Mouse (Mus musculus) hindbrain, embryonic 16.5 days (tissue): ENCODE data around the gene Ttbk2. TPM values are rescaled to one million over a fixed set of nuclear protein-coding genes. Genes with fewer than 3 reads are reported as not detected.

Experiments used
- ATAC-seq: fragments of 200-750 bp; cut with Nextera tagmentation; 2 replicates; pipeline ENCODE4 v1.8.0; 2017; ENCODE audit warnings: moderate TSS enrichment, moderate library complexity
- H3K27ac ChIP-seq: fragments of 300-500 bp; sonication (generic); 2 replicates; pipeline ENCODE4 v1.5.1; 2014; ENCODE audit warnings: low read depth, mild to moderate bottlenecking, control low read depth, low read length, moderate library complexity
- H3K27me3 ChIP-seq: fragments of 300-500 bp; sonication (generic); replicated peaks from 2 replicates; pipeline ENCODE4 v1.6.1; 2014; ENCODE audit warnings: low read length; ENCODE audit not compliant: control insufficient read depth, insufficient read depth
- H3K36me3 ChIP-seq: fragments of 300-500 bp; sonication (generic); 2 replicates; pipeline ENCODE4 v1.6.1; 2014; ENCODE audit warnings: mild to moderate bottlenecking, low read length, moderate library complexity, mixed read lengths; ENCODE audit not compliant: control insufficient read depth, insufficient read depth
- H3K4me1 ChIP-seq: fragments of 300-500 bp; sonication (generic); 2 replicates; pipeline ENCODE4 v1.6.1; 2014; ENCODE audit warnings: low read depth, low read length; ENCODE audit not compliant: control insufficient read depth, insufficient read depth
- H3K4me2 ChIP-seq: fragments of 300-500 bp; sonication (generic); 2 replicates; pipeline ENCODE4 v1.6.1; 2014; ENCODE audit warnings: mild to moderate bottlenecking, low read length, control low read depth, moderate library complexity
- H3K4me3 ChIP-seq: fragments of 300-500 bp; sonication (generic); 2 replicates; pipeline ENCODE4 v1.5.1; 2014; ENCODE audit warnings: mild to moderate bottlenecking, low read length, control low read depth, moderate library complexity
- H3K9ac ChIP-seq: fragments of 300-500 bp; sonication (generic); 2 replicates; pipeline ENCODE4 v1.6.1; 2014; ENCODE audit warnings: low read depth, mild to moderate bottlenecking, control low read depth, low read length, moderate library complexity
- H3K9me3 ChIP-seq: fragments of 300-500 bp; sonication (generic); 2 replicates; pipeline ENCODE4 v1.6.1; 2014; ENCODE audit warnings: mild to moderate bottlenecking, low read length, moderate library complexity; ENCODE audit not compliant: control insufficient read depth
- WGBS: fragments of 180-500 bp; shearing (Covaris S2); extraction: QIAGEN DNeasy Blood & Tissue Kit; methylation state at CpG from one replicate; pipeline ENCODE4 v1.1.7; 2014; 5-methylcytosine and 5-hydroxymethylcytosine counted together
- polyA plus RNA-seq: library from polyadenylated mRNA; unstranded; fragments of >200 nt; fragmentation: Nextera tagmentation; extraction: Ambion mirVana; gene quantifications from 2 replicates; pipeline ENCODE4 v1.2.1, GENCODE M21; 2015

Ttbk2 gene
- polyA plus RNA-seq, 1 experiment from 2014 or later = 11.5 TPM

DNA sequence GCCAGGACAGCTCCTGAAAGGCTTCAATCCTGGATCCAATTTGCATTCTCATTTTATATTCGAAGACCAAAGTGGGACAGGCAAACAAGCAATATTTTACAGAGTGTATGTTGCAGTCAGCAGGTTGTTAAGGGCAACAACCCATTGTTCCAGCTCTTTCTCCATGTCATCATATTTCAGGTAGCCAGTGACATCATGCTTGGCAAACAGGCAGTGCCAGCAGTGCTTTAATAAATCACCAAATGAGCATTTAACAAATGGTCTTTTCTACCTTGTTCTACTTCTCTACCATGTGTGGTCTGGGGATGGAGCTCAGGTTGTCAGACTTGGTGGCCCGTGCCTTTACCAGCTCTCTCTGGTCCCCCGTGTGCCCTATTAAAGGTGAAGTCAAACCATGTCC lies 7.7 kb upstream of the Ttbk2 start:
- no peaks in the 10 kb centered on the region for H3K4me1 ChIP-seq
- no peak for ATAC-seq
- H3K27ac ChIP-seq = no peak overlapping the region
- no peak overlapping the region for H3K4me2 ChIP-seq
- no peaks in the 10 kb centered on the region for H3K27me3 ChIP-seq
- no peak overlapping the region for H3K4me3 ChIP-seq
- no peak overlapping the region for H3K9ac ChIP-seq
- H3K36me3 ChIP-seq = peaks cover 12% of the 10 kb centered on the region
- H3K9me3 ChIP-seq = no peaks in the 10 kb centered on the region
- 83% methylated on average over 3 of the region's 3 CpGs for WGBS

DNA sequence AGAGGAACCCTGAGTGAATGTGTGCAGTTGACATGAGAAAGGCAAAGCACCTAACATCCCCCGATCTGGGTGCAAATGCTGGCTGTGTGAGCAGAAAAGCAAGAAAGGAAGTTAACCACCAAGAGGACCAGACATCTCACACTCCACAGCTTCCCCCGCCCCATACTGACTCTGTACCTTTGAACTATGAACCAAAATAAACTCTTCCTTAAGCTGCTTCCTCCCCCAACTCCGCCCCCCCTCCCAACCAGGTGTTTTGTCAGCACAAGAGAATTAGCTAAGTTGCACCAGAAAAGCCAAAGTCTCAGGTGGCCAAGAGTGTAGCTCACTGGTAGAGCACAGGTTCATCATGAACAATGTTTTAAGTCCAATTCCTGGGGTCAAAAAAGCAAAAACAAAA lies 2.7 kb upstream of the Ttbk2 start:
- Histone ChIP-seq H3K4me1 (no peaks in the 10 kb centered on the region; the same call in 1 of the 2 replicates), H3K36me3 (no peaks in the 10 kb centered on the region), H3K9ac (no peak overlapping the region), H3K9me3 (no peaks in the 10 kb centered on the region), H3K4me3 (no peak overlapping the region), H3K27me3 (no peaks in the 10 kb centered on the region), H3K4me2 (no peak overlapping the region), H3K27ac (no peak overlapping the region)
- no peak for ATAC-seq
- 91% methylated on average over 3 of the region's 3 CpGs for WGBS

DNA sequence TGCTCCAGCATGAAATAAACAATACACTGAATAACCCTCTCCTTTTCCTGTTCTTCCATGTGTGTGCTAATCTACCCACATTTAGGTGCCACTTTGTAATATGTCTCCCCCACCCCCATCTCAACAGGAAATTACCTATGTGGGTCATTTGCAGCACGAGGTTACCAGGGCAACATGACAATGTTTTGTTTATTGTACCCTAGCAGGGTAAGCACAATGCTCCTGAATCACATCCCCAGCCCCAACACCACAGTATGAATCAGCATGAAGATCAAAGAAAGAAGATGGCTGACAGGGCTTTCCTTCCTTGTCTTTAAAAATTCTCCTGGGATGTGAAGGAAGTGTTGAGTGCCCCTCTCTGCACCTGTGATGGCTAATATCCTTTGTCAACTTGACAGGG lies 2.2 kb upstream of the Ttbk2 start:
- Histone ChIP-seq H3K4me2 (no peak overlapping the region), H3K9me3 (no peaks in the 10 kb centered on the region), H3K27ac (no peak overlapping the region), H3K27me3 (no peaks in the 10 kb centered on the region), H3K9ac (no peak overlapping the region), H3K4me3 (no peak overlapping the region), H3K4me1 (peaks cover 5% of the 10 kb centered on the region), H3K36me3 (no peaks in the 10 kb centered on the region)
- ATAC-seq = no peak
- WGBS = 43% methylated on average over 1 of the region's 1 CpGs

DNA sequence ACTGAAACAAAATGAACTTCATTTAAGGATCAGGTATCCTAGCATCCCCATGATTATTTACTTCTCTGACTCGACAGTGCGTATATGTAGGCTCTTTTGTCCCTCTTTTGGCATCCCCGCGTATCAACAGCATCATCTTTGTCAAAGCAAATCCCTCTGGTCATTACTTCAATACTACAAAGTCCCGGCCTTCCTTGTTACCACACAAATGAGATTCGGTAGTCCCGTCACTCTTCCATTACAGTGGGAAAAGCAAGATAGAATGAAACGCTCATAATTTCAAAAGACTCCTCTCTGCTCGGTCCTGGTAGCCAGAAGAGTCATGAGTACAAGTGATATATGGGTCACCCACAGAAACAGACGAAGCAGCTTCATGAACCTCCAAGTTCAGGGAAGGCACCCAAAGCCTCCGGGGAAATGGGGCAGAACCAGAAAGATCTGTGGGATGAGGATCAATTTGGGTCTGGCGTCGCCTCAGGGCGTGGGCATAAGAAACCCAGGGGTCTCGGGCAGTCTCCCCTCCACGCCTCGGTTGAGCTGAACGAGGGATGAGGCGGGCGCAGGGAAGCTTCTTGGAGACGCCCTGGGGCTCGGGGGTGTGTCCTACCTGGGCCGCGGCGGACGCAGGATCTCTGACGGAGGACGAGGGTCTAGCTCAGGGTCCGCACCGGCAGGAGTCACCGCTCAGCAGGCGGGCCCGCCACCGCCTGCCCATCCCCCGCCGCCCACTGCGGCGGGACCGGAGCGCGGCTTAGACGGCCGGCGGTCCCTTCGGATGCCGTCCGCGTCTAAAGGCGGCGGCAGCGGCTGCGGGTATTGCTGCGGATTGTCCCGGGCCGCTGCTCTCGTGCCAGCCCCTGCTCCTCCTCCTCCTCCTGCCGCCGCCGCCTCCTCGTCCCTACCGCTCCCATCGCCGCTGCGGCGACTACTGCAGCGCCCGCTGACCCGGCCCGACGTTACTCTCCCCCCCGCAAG lies 668 bp downstream of the Ttbk2 start, which contains the start of gene Cdan1:
Cdan1 (minus strand) TSS at position 680 of the 975 bp plus-strand sequence.
- Histone ChIP-seq H3K9me3 (no peaks in the 10 kb centered on the region), H3K9ac (peak within 1 kb of the TSS; percentile 95), H3K4me1 (peaks cover 6% of the 10 kb centered on the region), H3K27me3 (no peaks in the 10 kb centered on the region), H3K27ac (peak within 1 kb of the TSS; percentile 90), H3K4me3 (peak within 1 kb of the TSS; percentile 93), H3K4me2 (peak within 1 kb of the TSS; percentile 69), H3K36me3 (no peaks in the 10 kb centered on the region)
- peak; percentile 50 for ATAC-seq
- WGBS = under 1% methylated on average over 50 of the region's 71 CpGs

DNA sequence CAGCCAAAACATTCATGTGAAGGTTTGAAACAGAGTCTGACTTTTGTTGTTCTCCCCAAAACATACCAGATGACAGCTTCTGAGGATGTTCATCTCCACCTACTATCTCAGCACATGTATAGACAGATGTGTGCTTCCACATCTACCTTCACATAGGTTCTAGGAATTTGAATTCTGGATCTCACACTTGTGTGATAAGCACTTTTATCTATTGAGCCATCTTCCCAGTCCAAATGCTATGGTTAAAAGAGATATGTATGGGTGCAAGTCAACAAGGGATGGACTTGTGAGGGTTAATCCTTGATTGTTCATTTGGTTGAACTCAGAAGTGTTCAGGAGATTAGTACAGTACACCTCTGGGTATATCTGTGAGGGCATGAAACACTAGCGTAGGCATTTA lies 5.1 kb downstream of the Ttbk2 start:
- 90% methylated on average over 1 of the region's 1 CpGs for WGBS
- no peaks in the 10 kb centered on the region for H3K9me3 ChIP-seq

DNA sequence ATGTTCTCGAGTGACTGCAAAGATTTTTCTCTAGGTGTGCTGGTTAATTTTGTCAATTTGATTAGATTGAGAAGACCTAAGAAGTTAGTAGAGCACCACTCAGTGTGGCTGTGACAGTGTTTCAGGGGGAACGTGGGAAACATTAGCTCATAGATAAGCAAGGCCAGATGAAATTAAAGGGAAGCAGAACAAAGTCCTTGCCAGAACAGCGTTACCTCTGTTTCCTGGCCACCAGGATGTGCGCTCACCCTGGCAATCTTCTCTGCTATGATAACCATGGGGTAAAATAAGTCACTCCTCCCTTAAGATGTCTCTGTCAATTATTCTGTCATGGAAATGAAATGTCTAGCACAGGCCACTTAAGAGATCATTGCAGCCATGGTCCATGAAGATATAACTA lies 6.4 kb downstream of the Ttbk2 start:
- H3K4me2 ChIP-seq = no peak overlapping the region
- H3K4me3 ChIP-seq = no peak overlapping the region
- 86% methylated on average over 4 of the region's 4 CpGs for WGBS
- H3K36me3 ChIP-seq = no peaks in the 10 kb centered on the region
- no peak overlapping the region for H3K9ac ChIP-seq
- ATAC-seq = no peak
- H3K27me3 ChIP-seq = no peaks in the 10 kb centered on the region
- no peaks in the 10 kb centered on the region for H3K9me3 ChIP-seq
- no peak overlapping the region for H3K27ac ChIP-seq
- peaks cover 6% of the 10 kb centered on the region for H3K4me1 ChIP-seq

More for the DNA sequence above, 5.1 kb downstream of the Ttbk2 start:
- Histone ChIP-seq H3K4me3 (no peak overlapping the region), H3K4me1 (peaks cover 6% of the 10 kb centered on the region), H3K9ac (no peak overlapping the region), H3K4me2 (no peak overlapping the region), H3K36me3 (no peaks in the 10 kb centered on the region), H3K27ac (no peak overlapping the region), H3K27me3 (no peaks in the 10 kb centered on the region)
- ATAC-seq = no peak

DNA sequence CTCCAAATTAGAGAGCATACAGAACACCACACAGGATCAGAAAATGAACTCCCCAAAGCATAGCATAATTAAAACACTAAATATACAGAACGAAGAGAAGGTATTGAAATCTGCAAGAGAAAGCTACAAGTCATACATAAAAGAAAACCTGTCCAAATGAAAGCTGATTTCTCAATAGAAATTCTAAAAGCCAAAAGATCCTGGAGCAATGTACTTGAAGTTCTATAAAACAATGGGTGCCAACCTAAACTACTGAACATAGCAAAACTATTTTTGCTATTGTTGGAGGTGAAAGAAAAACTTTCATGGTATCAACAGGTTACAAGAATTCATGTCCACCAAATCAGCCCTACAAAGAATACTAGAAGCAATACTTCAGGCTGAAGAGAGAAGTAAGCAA lies 9.2 kb downstream of the Ttbk2 start:
- Histone ChIP-seq H3K27ac (no peak overlapping the region), H3K9me3 (peaks cover 3% of the 10 kb centered on the region; the same call in 1 of the 2 replicates)

DNA sequence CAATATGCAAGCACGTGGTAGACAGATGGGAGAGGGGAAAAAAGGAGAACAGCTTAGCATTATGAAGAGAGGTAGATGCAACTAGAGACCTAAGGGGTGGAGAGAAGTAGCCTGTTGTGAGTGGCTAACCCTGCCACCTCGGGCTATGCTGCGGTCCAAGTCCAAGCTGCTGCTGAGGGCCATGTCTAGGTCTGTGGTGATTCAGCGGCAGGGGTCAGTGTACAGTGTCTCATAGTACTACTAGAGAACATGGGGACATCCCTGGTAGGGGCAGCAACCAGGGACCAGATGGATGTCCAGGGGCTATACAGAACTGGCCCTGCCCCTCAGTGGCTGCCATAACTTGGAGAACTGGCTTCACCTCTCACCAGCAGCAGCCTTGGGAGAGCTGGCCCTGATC lies 15.2 kb downstream of the Ttbk2 start:
- Histone ChIP-seq H3K27me3 (no peaks in the 10 kb centered on the region), H3K9me3 (peaks cover 5% of the 10 kb centered on the region; the same call in 1 of the 2 replicates), H3K27ac (no peak overlapping the region), H3K36me3 (no peaks in the 10 kb centered on the region), H3K4me2 (no peak overlapping the region), H3K4me1 (no peaks in the 10 kb centered on the region), H3K4me3 (no peak overlapping the region), H3K9ac (no peak overlapping the region)
- ATAC-seq = no peak
- 99% methylated on average over 4 of the region's 4 CpGs for WGBS

More for the DNA sequence above, 9.2 kb downstream of the Ttbk2 start:
- Histone ChIP-seq H3K9ac (no peak overlapping the region), H3K36me3 (no peaks in the 10 kb centered on the region), H3K4me1 (no peaks in the 10 kb centered on the region), H3K4me3 (no peak overlapping the region), H3K27me3 (no peaks in the 10 kb centered on the region), H3K4me2 (no peak overlapping the region)
- 84% methylated on average over 1 of the region's 1 CpGs for WGBS
- ATAC-seq = no peak

DNA sequence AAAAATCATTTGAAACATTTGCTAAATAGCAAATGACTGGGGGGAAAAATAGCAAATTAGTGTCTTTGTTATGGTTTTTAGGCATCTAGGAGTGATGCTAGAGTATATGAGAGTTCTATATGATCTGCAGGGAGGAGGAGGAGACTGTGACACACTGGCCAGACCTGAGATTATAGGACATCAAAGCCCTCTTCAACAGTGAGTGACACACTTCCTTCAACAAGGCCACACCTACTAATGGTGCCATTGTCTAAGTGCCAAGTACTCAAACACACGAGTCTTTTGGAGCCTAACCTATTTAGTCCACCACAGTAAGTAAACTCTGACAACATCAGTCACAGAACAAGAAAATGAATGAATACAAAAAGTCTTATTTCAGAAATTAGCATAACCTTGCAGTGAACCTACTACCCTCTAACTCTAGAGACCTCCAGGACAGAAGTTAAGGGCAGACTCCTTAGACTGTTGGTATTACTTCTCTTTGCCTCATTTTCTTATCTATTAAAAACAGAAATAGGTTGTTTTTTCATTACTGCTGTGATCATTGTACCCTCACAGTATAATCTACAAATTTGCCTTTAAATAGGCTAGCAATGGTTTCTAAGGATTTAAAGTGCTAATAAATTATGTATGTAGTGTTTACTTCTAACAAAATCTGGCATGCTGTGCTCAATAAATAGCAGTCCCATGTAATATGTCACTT lies 23.3 kb downstream of the Ttbk2 start:
- H3K36me3 ChIP-seq = no peaks in the 10 kb centered on the region; the same call in 1 of the 2 replicates
- H3K27ac ChIP-seq = no peak overlapping the region
- no peak for ATAC-seq
- H3K9me3 ChIP-seq = no peaks in the 10 kb centered on the region
- no peak overlapping the region for H3K4me2 ChIP-seq
- H3K4me3 ChIP-seq = no peak overlapping the region
- H3K9ac ChIP-seq = no peak overlapping the region
- H3K4me1 ChIP-seq = no peaks in the 10 kb centered on the region
- no peaks in the 10 kb centered on the region for H3K27me3 ChIP-seq
- WGBS = 59% methylated on average over 1 of the region's 1 CpGs
